Comparison of ENCODE assay signal across 8 mouse cellular contexts in genomic region chrX:20961477-20962378, GRCm38 (mm10). TPM values are rescaled to one million over a fixed set of nuclear protein-coding genes. Genes with fewer than 3 reads are reported as not detected.
DNase-seq lines count a peak whose midpoint lies in the region; ATAC-seq and TF ChIP-seq lines count a peak whose summit lies in the region.

TSS of gene Uxt (minus strand) at chrX:20962017.

- TF ChIP-seq CTCF in testis, adult 2 months (IDR thresholded peaks at IDR 0.05; ENCODE audit: control insufficient read depth, insufficient read depth, insufficient replicate concordance, low read depth, low read length), result no peak

- no peaks in the 10 kb centered on the region for H3K36me3 ChIP-seq in forebrain, embryonic 11.5 days (ENCODE audit: control insufficient read depth, insufficient read depth, low read length)
- no peaks in the 10 kb centered on the region for H3K36me3 ChIP-seq in heart, embryonic 16.5 days (ENCODE audit: control insufficient read depth, insufficient read depth)
- H3K36me3 ChIP-seq in liver, embryonic 16.5 days (ENCODE audit: control insufficient read depth, insufficient read depth), result no peaks in the 10 kb centered on the region
- H3K36me3 ChIP-seq in neural tube, embryonic 13.5 days, result peaks cover 14% of the 10 kb centered on the region
- no peaks in the 10 kb centered on the region for H3K36me3 ChIP-seq in testis, adult 2 months (ENCODE audit: control insufficient read depth, insufficient read depth, low read length)

- H3K9me3 ChIP-seq in forebrain, embryonic 11.5 days (ENCODE audit: control insufficient read depth, low read length), result no peaks in the 10 kb centered on the region
- H3K9me3 ChIP-seq in heart, embryonic 16.5 days (replicated peaks; ENCODE audit: control insufficient read depth, low read length), result no peaks in the 10 kb centered on the region
- H3K9me3 ChIP-seq in liver, embryonic 16.5 days (replicated peaks; ENCODE audit: control insufficient read depth, low read length), result no peaks in the 10 kb centered on the region
- no peaks in the 10 kb centered on the region for H3K9me3 ChIP-seq in neural tube, embryonic 13.5 days

- no peaks in the 10 kb centered on the region for H3K4me1 ChIP-seq in forebrain, embryonic 11.5 days (replicated peaks; ENCODE audit: control insufficient read depth, insufficient read depth, low read length)
- H3K4me1 ChIP-seq in heart, embryonic 16.5 days (ENCODE audit: control insufficient read depth, insufficient read depth, low read length), result peaks cover 3% of the 10 kb centered on the region
- peaks cover 4% of the 10 kb centered on the region; the same call in 1 of the 2 replicates for H3K4me1 ChIP-seq in liver, embryonic 16.5 days (ENCODE audit: control insufficient read depth, low read depth, low read length)
- no peaks in the 10 kb centered on the region for H3K4me1 ChIP-seq in neural tube, embryonic 13.5 days (replicated peaks)
- H3K4me1 ChIP-seq in testis, adult 2 months (ENCODE audit: control insufficient read depth, insufficient read depth, low read length), result no peaks in the 10 kb centered on the region

- no peak within 1 kb of the TSS for H3K27ac ChIP-seq in forebrain, embryonic 11.5 days (ENCODE audit: low read depth, low read length)
- peak within 1 kb of the TSS; percentile 85 for H3K27ac ChIP-seq in heart, embryonic 16.5 days (ENCODE audit: low read length)
- peak within 1 kb of the TSS; percentile 90 for H3K27ac ChIP-seq in liver, embryonic 16.5 days (ENCODE audit: low read length)
- H3K27ac ChIP-seq in neural tube, embryonic 13.5 days (replicated peaks), result peak within 1 kb of the TSS; percentile 73
- H3K27ac ChIP-seq in testis, adult 2 months (ENCODE audit: control insufficient read depth, insufficient read depth, low read depth, low read length), result peak within 1 kb of the TSS; percentile 90

- peak; percentile 74 to 81 for DNase-seq in CD8-positive naive resting alpha-beta T cell, adult 2 months (ENCODE audit: low read depth in 2 of 2, low spot score in 2 of 2)
- peak; percentile 75 for DNase-seq in c-Kit-positive CD71-negative TER-119-negative erythroid progenitor cells, embryonic 14.5 days (ENCODE audit: low read depth)
- peak; percentile 90 for DNase-seq in forebrain, embryonic 11.5 days (ENCODE audit: low spot score)
- peak; percentile 92 to 95 for DNase-seq in kidney, postnatal 4 days

- H3K27me3 ChIP-seq in forebrain, embryonic 11.5 days (ENCODE audit: control insufficient read depth, insufficient read depth, low read length), result no peaks in the 10 kb centered on the region
- no peaks in the 10 kb centered on the region for H3K27me3 ChIP-seq in heart, embryonic 16.5 days (ENCODE audit: control insufficient read depth, insufficient read depth, low read length)
- no peaks in the 10 kb centered on the region for H3K27me3 ChIP-seq in liver, embryonic 16.5 days (ENCODE audit: control insufficient read depth, insufficient read depth, low read depth, low read length)
- H3K27me3 ChIP-seq in neural tube, embryonic 13.5 days, result no peaks in the 10 kb centered on the region
- no peaks in the 10 kb centered on the region for H3K27me3 ChIP-seq in testis, adult 2 months (ENCODE audit: control insufficient read depth, insufficient read depth, low read length)

- H3K4me3 ChIP-seq in forebrain, embryonic 11.5 days (ENCODE audit: low read depth, low read length), result peak within 1 kb of the TSS; percentile 43
- peak within 1 kb of the TSS; percentile 64 for H3K4me3 ChIP-seq in heart, embryonic 16.5 days (ENCODE audit: low read length)
- H3K4me3 ChIP-seq in liver, embryonic 16.5 days (ENCODE audit: low read depth, low read length), result peak within 1 kb of the TSS; percentile 69
- H3K4me3 ChIP-seq in neural tube, embryonic 13.5 days, result peak within 1 kb of the TSS; percentile 51
- peak within 1 kb of the TSS; percentile 94 for H3K4me3 ChIP-seq in testis, adult 2 months (ENCODE audit: control insufficient read depth, low read depth, low read length)

- 20% methylated on average over 57 of the region's 57 CpGs for WGBS in forebrain, embryonic 11.5 days
- 14% methylated on average over 57 of the region's 57 CpGs for WGBS in heart, embryonic 16.5 days
- 22% methylated on average over 57 of the region's 57 CpGs for WGBS in liver, embryonic 16.5 days (ENCODE audit: insufficient replicate concordance)
- 17% methylated on average over 57 of the region's 57 CpGs for WGBS in neural tube, embryonic 13.5 days

- peak; percentile 53; the same call in 1 of the 2 replicates for TF ChIP-seq POLR2A in testis, adult 2 months (IDR thresholded peaks at IDR 0.05; ENCODE audit: control insufficient read depth, low read depth, low read length)

- H3K4me2 ChIP-seq in forebrain, embryonic 11.5 days (ENCODE audit: low read depth, low read length, severe bottlenecking), result peak within 1 kb of the TSS; percentile 43
- H3K4me2 ChIP-seq in heart, embryonic 16.5 days (ENCODE audit: low read depth, low read length), result peak within 1 kb of the TSS; percentile 62
- H3K4me2 ChIP-seq in liver, embryonic 16.5 days (ENCODE audit: low read depth, low read length), result peak within 1 kb of the TSS; percentile 56
- peak within 1 kb of the TSS; percentile 53 for H3K4me2 ChIP-seq in neural tube, embryonic 13.5 days

- H3K9ac ChIP-seq in forebrain, embryonic 11.5 days (ENCODE audit: low read length), result peak within 1 kb of the TSS; percentile 55
- H3K9ac ChIP-seq in heart, embryonic 16.5 days (ENCODE audit: low read length), result peak within 1 kb of the TSS; percentile 68
- H3K9ac ChIP-seq in liver, embryonic 16.5 days (ENCODE audit: low read depth, low read length), result peak within 1 kb of the TSS; percentile 69
- H3K9ac ChIP-seq in neural tube, embryonic 13.5 days, result peak within 1 kb of the TSS; percentile 63

- ATAC-seq in forebrain, embryonic 11.5 days (replicated peaks; ENCODE audit: low FRiP score), result peak; percentile 97
- ATAC-seq in heart, embryonic 16.5 days (replicated peaks; ENCODE audit: extremely low read depth, insufficient read depth, low FRiP score), result peak; percentile 90
- peak; percentile 92 for ATAC-seq in liver, embryonic 16.5 days (ENCODE audit: low read depth)
- ATAC-seq in neural tube, embryonic 13.5 days (ENCODE audit: low read depth), result peak; percentile 97

RNA-seq across cellular contexts. Expression of gene Uxt, which starts in this region (rescaled TPM):
- polyA plus RNA-seq in forebrain, embryonic 11.5 days (2014; fragmentation: Nextera tagmentation; extraction: Ambion mirVana), result 56.2 and 62.6 TPM in 2 replicates
- 48.8 and 54.5 TPM in 2 replicates for polyA plus RNA-seq in heart, embryonic 16.5 days (2015; fragmentation: Nextera tagmentation; extraction: Ambion mirVana)
- 34.7 and 38.5 TPM in 2 replicates for polyA plus RNA-seq in liver, embryonic 16.5 days (2015; fragmentation: Nextera tagmentation; extraction: Ambion mirVana)
- polyA plus RNA-seq in neural tube, embryonic 13.5 days (2015; fragmentation: Nextera tagmentation; extraction: Ambion mirVana), result 40.3 and 47.8 TPM in 2 replicates
- polyA plus RNA-seq in testis, adult 2 months (2012; rRNA removed), result 5.9 and 6.3 TPM in 2 replicates

Comparison
In these comparisons a context has a peak if more than half of its experiments do, and no peak if none do; other contexts are left out.
1. H3K4me3 ChIP-seq: peak in every context shown above with its lines; median percentile 94 in testis, adult 2 months; 69 in liver, embryonic 16.5 days; 64 in heart, embryonic 16.5 days; 51 in neural tube, embryonic 13.5 days; 43 in forebrain, embryonic 11.5 days.